Mouse (Mus musculus) forebrain, embryonic 12.5 days (tissue): Measurements from ENCODE around the gene Yjefn3. TPM values are rescaled to one million over a fixed set of nuclear protein-coding genes. Genes with fewer than 3 reads are reported as not detected.

ENCODE experiments used
- ATAC-seq: fragments of 200-750 bp; cut with Nextera tagmentation; 2 replicates; pipeline ENCODE4 v1.8.0; 2017; ENCODE audit warnings: moderate TSS enrichment; ENCODE audit not compliant: low FRiP score
- H3K27ac ChIP-seq: fragments of 300-500 bp; sonication (generic); 2 replicates; pipeline ENCODE4 v1.5.1; 2016; ENCODE audit warnings: mild to moderate bottlenecking
- H3K27me3 ChIP-seq: fragments of 300-500 bp; sonication (generic); 2 replicates; pipeline ENCODE4 v1.6.1; 2016; ENCODE audit warnings: mild to moderate bottlenecking
- H3K36me3 ChIP-seq: fragments of 300-500 bp; sonication (generic); replicated peaks from 2 replicates; pipeline ENCODE4 v1.6.1; 2016; ENCODE audit warnings: mild to moderate bottlenecking
- H3K4me1 ChIP-seq: fragments of 300-500 bp; sonication (generic); 2 replicates; pipeline ENCODE4 v1.6.1; 2016
- H3K4me2 ChIP-seq: fragments of 300-500 bp; sonication (generic); 2 replicates; pipeline ENCODE4 v1.6.1; 2016; ENCODE audit warnings: mild to moderate bottlenecking, moderate library complexity
- H3K4me3 ChIP-seq: fragments of 300-500 bp; sonication (generic); replicated peaks from 2 replicates; pipeline ENCODE4 v1.5.1; 2016; ENCODE audit warnings: mild to moderate bottlenecking
- H3K9ac ChIP-seq: fragments of 300-500 bp; sonication (generic); 2 replicates; pipeline ENCODE4 v1.6.1; 2016; ENCODE audit warnings: mild to moderate bottlenecking
- H3K9me3 ChIP-seq: fragments of 300-500 bp; sonication (generic); 2 replicates; pipeline ENCODE4 v1.6.1; 2016
- WGBS: fragments of 180-500 bp; shearing (Covaris S2); methylation state at CpG from one replicate; pipeline ENCODE4 v1.1.7; 2016; 5-methylcytosine and 5-hydroxymethylcytosine counted together
- polyA plus RNA-seq: library from polyadenylated mRNA; unstranded; fragments of >200 nt; fragmentation: Nextera tagmentation; extraction: Ambion mirVana; gene quantifications from 2 replicates; pipeline ENCODE4 v1.2.1, GENCODE M21; 2016

The Yjefn3 gene
- polyA plus RNA-seq, 1 experiment from 2014 or later = 9.8 TPM

DNA sequence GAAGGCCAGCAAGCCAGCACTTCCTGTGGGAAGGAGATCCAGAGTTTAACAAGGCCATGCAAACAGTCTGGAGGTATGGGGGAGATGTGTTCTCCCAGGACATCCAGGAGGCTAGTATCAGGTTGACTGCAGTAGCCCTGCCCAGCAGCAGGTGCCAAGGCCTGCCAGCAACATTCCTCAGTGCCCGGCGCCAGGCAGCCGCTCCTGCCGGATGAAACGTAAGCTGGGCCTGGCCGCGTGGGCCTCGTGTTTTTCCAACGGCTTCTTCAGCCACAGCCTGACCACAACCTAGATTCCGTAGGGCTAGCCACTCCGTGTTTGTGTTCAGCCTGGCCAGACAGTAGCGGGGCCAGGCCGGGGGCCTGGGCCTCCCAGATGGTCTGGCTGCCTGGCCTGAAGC is 27.9 kb downstream of the Yjefn3 start:
- Histone ChIP-seq H3K27me3 (peaks cover 34% of the 10 kb centered on the region), H3K27ac (no peak overlapping the region), H3K9me3 (no peaks in the 10 kb centered on the region), H3K4me3 (no peak overlapping the region), H3K4me2 (no peak overlapping the region), H3K9ac (no peak overlapping the region), H3K36me3 (peaks cover 18% of the 10 kb centered on the region), H3K4me1 (no peaks in the 10 kb centered on the region)
- ATAC-seq = no peak
- WGBS = 91% methylated on average over 13 of the region's 13 CpGs

DNA sequence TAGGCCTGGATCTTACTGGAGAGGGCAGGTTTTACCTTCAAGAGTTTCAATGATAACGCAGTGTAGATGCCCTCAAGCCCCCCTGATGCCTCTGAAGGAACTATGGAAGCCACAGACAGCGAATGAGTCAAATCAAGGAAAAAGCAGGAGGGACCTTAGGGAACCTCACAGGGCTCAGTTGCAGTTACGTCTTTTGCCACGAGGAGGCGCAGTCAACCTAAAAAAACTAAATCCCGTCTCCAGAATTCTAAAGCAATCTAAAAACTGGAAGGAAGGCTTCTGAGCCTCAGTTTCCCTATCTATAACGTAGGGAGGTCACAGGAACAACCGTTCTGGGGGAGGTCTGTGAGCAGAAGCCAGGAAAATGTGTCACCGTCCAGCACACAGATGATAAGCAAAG is 28.4 kb downstream of the Yjefn3 start:
- ATAC-seq = no peak
- Histone ChIP-seq H3K4me3 (no peak overlapping the region), H3K4me1 (no peaks in the 10 kb centered on the region), H3K4me2 (no peak overlapping the region), H3K27me3 (peaks cover 29% of the 10 kb centered on the region), H3K9ac (no peak overlapping the region), H3K27ac (no peak overlapping the region), H3K9me3 (no peaks in the 10 kb centered on the region), H3K36me3 (peaks cover 18% of the 10 kb centered on the region)
- WGBS = 12% methylated on average over 9 of the region's 9 CpGs

DNA sequence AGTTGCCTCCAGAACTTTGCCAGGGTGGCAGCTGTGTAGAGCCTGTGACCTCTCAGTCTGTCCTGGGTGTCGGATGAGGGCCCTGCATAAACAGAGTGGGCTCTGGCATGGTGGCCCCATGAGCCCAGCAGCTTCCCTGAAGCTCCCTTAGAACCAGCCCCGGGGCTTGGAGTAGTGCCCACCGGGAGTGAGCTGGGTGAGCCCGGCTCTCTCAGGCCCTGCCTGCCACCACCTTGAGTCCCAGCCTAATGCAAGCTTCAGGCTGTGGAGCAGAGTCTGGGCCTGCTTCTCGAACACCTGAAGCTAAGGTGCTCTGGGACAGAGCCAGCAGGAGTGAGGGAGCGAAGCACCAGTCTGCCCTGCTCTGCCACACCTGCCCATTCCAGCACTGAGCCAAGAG is 31.6 kb downstream of the Yjefn3 start:
- no peak for ATAC-seq
- WGBS = 91% methylated on average over 6 of the region's 6 CpGs
- H3K4me1 ChIP-seq = no peaks in the 10 kb centered on the region

DNA sequence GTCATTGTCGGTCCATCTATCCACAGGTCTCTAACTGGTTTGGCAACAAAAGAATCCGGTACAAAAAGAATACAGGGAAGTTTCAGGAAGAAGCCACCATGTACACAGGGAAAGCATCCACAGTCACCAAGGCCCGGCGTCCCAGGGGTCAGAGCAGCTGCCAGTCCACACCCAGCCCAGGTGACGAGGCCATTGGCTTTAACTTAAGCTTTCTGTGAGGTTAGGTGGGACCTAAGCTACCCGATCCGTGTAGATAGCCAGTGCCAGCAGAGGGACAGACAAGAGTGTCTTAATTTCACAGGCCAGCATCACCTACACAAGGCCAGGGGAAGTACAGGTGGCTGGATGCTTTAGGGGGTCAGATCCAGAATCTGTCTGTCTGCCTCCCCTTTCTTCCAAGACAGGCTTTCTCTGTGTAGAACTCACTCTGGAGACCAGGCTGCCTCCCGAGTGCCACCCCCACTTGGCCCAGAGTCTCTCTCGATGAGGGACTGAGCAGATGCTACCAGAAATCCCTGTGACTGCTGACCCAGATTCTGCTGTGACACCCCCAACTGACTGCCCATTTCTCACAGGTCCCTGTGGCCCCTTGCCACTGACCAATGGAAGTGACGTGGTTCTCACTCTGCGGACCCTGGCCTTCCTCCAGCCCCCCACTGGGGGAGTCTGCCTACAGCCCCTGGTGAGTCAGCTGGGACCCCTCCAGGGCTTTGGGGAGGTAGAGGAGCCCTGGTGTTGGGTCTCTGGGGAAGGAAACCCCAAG is 32.3 kb downstream of the Yjefn3 start:
- H3K36me3 ChIP-seq = peaks cover 30% of the 10 kb centered on the region
- ATAC-seq = no peak
- H3K4me2 ChIP-seq = no peak overlapping the region

More for the DNA sequence above, 31.6 kb downstream of the Yjefn3 start:
- Histone ChIP-seq H3K9ac (no peak overlapping the region), H3K4me3 (no peak overlapping the region), H3K4me2 (no peak overlapping the region), H3K9me3 (no peaks in the 10 kb centered on the region), H3K36me3 (peaks cover 23% of the 10 kb centered on the region), H3K27ac (no peak overlapping the region), H3K27me3 (peaks cover under 1% of the 10 kb centered on the region; the same call in 1 of the 2 replicates)

DNA sequence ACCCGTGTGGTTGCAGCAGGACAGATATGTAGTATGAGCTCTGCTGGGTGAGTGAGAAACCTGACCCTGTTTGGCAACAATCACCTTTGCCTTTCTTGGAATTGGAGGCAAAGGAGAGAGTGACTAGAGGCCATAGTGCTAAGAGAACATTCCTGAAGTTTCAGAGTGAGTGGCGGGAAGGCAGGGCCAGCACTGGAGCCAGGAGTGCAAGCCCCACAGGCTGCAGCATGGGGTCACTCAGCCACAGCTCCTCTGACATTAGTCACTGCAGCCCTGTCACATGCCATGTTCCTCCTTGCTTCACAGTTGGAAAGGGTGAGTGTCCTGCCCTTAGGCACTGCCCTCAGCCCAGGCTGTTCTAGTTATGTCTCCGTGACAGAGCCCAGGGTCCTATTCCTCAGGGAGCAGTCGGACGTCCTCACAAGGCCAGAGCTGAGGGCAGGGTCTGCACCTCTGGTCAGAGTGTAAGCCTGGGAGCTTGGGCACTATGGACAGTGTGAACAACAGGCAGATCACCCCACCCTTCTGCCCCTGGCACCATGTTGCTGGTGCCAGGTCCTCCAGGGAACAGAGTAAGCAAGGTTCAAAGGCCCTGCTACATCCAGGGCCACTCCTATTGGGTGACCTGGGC is 34.7 kb downstream of the Yjefn3 start:
- WGBS = 86% methylated on average over 5 of the region's 5 CpGs
- ATAC-seq = no peak
- Histone ChIP-seq H3K27me3 (no peaks in the 10 kb centered on the region), H3K27ac (no peak overlapping the region), H3K36me3 (peaks cover 48% of the 10 kb centered on the region), H3K4me3 (no peak overlapping the region), H3K9ac (no peak overlapping the region), H3K4me1 (no peaks in the 10 kb centered on the region), H3K9me3 (no peaks in the 10 kb centered on the region), H3K4me2 (no peak overlapping the region)

More for the DNA sequence above, 32.3 kb downstream of the Yjefn3 start:
- Histone ChIP-seq H3K27ac (no peak overlapping the region), H3K9ac (no peak overlapping the region), H3K4me1 (no peaks in the 10 kb centered on the region), H3K9me3 (no peaks in the 10 kb centered on the region), H3K27me3 (no peaks in the 10 kb centered on the region), H3K4me3 (no peak overlapping the region)
- WGBS = 91% methylated on average over 11 of the region's 11 CpGs

DNA sequence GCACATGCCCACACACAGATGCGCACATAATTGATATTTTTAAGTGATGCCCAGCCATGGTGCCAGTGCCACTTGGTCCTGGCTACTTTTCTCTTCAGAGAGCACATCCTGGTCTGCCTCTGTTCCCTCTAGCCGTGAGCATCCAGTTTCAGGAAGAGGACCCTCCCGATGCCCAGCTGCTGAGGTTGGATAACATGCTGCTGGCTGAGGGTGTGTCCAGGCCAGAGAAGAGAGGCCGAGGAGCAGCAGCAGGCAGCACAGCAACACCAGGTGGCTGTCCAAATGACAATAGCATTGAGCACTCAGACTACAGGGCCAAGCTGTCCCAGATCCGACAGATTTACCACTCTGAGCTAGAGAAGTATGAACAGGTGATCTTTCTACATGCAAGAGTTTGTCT is 38.3 kb downstream of the Yjefn3 start:
- Histone ChIP-seq H3K4me2 (no peak overlapping the region), H3K4me1 (no peaks in the 10 kb centered on the region), H3K9me3 (no peaks in the 10 kb centered on the region), H3K4me3 (no peak overlapping the region), H3K27ac (no peak overlapping the region), H3K36me3 (peaks cover 57% of the 10 kb centered on the region), H3K27me3 (no peaks in the 10 kb centered on the region), H3K9ac (no peak overlapping the region)
- no peak for ATAC-seq
- WGBS = 79% methylated on average over 5 of the region's 5 CpGs

DNA sequence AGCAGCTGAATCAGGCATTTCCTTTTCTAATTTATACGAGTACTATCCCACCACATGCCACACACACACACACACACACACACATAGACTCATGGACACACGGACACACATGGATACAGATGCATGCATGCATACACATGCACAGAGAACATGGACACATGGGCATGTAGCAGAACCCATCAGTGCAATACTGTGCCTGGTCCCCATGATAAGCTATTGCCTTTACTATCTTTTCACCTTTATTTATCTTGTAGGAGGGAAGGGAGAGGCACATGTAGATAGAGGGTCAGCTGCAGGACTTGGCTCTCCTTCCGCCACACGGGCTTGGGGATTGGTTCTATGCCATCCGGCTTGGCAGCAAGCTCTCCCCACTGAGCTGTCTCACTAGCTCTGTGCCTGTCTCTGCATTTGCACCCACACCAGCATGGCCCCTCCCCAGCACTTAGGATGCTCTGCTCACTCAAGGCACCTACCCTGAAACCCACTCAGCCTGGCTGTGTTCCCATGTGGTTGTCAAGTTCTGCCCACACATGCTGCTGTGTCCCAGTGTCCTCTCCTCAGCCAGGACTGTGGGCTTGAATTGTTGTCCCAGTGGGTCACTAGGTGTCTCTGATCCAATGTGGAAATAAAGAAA is 39.0 kb downstream of the Yjefn3 start:
- ATAC-seq = no peak
- Histone ChIP-seq H3K27me3 (no peaks in the 10 kb centered on the region), H3K9ac (no peak overlapping the region), H3K36me3 (peaks cover 61% of the 10 kb centered on the region), H3K4me3 (no peak overlapping the region), H3K27ac (no peak overlapping the region), H3K9me3 (no peaks in the 10 kb centered on the region), H3K4me1 (no peaks in the 10 kb centered on the region), H3K4me2 (no peak overlapping the region)
- WGBS = 93% methylated on average over 5 of the region's 5 CpGs

DNA sequence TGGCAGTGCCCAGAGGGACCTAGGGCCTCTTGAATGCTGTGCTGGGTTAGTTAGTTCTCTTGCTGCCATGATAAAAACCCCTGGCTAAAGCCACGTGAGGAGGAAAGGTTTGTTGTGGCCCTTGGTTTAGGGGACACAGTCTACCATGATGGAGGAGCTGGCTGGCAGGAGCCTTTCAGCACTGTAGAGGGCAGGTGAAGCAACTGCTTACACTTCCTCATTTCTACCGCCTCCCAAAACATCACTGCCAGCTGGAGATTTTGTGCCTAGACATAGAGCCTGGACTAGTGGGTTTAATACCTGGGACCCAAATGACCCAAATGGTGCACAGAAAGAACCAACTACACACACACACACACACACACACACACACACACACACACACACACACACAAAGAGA is 41.3 kb downstream of the Yjefn3 start:
- Histone ChIP-seq H3K9me3 (no peaks in the 10 kb centered on the region), H3K27ac (no peak overlapping the region), H3K4me2 (no peak overlapping the region), H3K4me1 (no peaks in the 10 kb centered on the region), H3K9ac (no peak overlapping the region), H3K27me3 (no peaks in the 10 kb centered on the region), H3K4me3 (no peak overlapping the region), H3K36me3 (peaks cover 60% of the 10 kb centered on the region)
- WGBS = 68% methylated on average over 2 of the region's 2 CpGs
- ATAC-seq = no peak

DNA sequence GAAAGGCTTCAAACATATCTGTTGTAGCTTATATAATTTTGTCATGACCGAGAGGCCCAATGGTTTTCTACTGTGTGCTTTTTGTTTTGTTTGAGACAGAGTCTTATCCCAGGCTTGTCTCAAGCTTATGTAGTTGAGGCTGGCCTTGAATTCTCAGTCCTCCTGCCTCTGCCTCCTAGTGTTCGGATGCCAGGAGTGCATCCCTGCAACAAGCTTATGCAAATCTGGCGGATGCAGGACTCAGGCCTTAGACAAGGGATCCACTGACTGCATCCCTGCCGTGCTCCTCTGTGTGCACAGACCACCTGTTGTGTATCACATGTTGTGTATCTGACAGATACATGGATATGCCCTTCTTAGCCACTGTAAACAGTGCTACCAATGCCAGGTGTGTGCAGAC is 41.7 kb downstream of the Yjefn3 start:
- H3K4me1 ChIP-seq = no peaks in the 10 kb centered on the region
- no peak overlapping the region for H3K4me3 ChIP-seq
- H3K27me3 ChIP-seq = no peaks in the 10 kb centered on the region
- no peak overlapping the region for H3K4me2 ChIP-seq
- WGBS = 61% methylated on average over 4 of the region's 4 CpGs
- H3K9ac ChIP-seq = no peak overlapping the region
- ATAC-seq = no peak
- no peaks in the 10 kb centered on the region for H3K9me3 ChIP-seq
- no peak overlapping the region for H3K27ac ChIP-seq
- peaks cover 56% of the 10 kb centered on the region for H3K36me3 ChIP-seq

DNA sequence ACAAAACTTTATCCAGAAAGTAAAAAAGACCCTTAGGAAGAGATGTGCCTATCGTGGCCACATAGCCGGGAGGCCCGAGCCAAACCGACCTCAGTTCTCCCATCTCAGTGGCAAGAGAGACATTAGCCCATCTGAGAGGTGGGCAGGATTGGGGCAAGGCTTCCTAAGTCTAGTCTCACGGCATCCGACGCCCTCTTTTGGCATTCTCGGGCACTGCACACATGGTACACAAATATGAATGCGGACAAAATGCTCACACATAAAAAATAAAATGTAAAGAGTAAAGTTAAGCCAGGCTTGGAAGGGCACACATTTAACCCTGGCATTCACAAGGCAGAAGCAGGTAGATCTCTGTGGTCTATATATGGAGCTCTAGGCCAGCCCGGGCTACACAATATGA is 48.6 kb downstream of the Yjefn3 start:
- H3K36me3 ChIP-seq = peaks cover 10% of the 10 kb centered on the region
- H3K9ac ChIP-seq = no peak overlapping the region
- 96% methylated on average over 10 of the region's 10 CpGs for WGBS
- no peaks in the 10 kb centered on the region for H3K27me3 ChIP-seq
- H3K9me3 ChIP-seq = no peaks in the 10 kb centered on the region
- H3K4me2 ChIP-seq = no peak overlapping the region
- no peaks in the 10 kb centered on the region for H3K4me1 ChIP-seq
- no peak overlapping the region for H3K27ac ChIP-seq
- no peak for ATAC-seq
- H3K4me3 ChIP-seq = no peak overlapping the region

DNA sequence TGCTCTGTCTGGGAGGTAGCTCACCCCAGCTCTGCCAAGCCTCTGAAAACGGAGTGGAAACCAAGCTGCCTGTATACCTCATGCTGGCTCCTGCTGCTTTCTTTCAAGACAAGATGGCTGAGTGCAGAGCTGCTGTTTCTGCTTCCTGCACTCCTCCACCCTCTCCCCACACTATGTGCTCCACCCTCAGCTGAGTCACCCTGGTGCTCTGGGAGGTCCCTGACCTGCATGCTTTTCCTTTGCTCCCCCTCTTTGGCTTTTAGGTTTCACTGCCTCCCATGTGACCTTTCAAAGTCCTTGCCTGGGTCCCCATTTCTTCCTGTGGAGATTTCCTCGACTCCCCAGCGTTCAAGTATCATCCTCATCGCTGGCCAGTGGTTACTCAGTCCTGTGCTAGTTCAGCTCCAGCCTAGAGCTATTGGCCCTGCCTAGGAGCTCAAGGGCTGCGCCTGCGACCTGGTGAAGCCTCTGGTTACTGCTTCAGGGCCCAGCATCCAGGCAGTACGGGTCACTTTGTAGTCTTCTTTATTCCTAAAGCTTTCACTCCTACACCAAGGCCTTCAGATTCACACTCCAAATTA is 51.5 kb downstream of the Yjefn3 start:
- Histone ChIP-seq H3K4me2 (no peak overlapping the region), H3K36me3 (peaks cover 9% of the 10 kb centered on the region; the same call in 1 of the 2 replicates), H3K4me1 (no peaks in the 10 kb centered on the region), H3K9me3 (no peaks in the 10 kb centered on the region), H3K27me3 (no peaks in the 10 kb centered on the region), H3K27ac (no peak overlapping the region), H3K4me3 (no peak overlapping the region), H3K9ac (no peak overlapping the region)
- 86% methylated on average over 7 of the region's 7 CpGs for WGBS
- ATAC-seq = no peak

DNA sequence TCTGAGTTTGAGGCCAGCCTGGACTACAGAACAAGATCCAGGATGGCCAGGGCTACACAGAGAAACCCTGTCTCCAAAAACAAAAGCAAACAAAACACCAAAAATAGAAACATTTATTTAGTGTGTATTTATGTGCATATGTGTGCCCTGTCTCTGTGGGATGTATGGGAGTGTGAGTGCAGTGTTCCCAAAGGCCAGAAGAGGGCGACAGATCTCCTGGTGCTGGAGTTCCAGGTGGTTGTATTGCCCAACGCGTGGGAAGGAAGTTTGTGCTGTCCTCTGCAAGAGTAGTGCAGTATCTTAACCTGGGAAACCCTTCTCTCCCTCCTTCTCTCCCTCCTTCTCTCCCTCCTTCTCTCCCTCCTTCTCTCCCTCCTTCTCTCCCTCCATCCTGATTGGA is 52.6 kb downstream of the Yjefn3 start:
- H3K4me1 ChIP-seq = no peaks in the 10 kb centered on the region
- peaks cover 9% of the 10 kb centered on the region; the same call in 1 of the 2 replicates for H3K36me3 ChIP-seq
- no peak overlapping the region for H3K27ac ChIP-seq
- H3K4me3 ChIP-seq = no peak overlapping the region
- H3K9ac ChIP-seq = no peak overlapping the region
- 38% methylated on average over 3 of the region's 3 CpGs for WGBS
- H3K27me3 ChIP-seq = no peaks in the 10 kb centered on the region
- no peak overlapping the region for H3K4me2 ChIP-seq
- no peaks in the 10 kb centered on the region for H3K9me3 ChIP-seq
- ATAC-seq = no peak
